Mouse (Mus musculus) frontal cortex, adult (tissue): ENCODE results near the gene Cabp4.

Experiments used
- ATAC-seq: cut with Nextera tagmentation; 2 replicates; pipeline ENCODE4 v1.9.2; 2017; ENCODE audit warnings: mild to moderate bottlenecking, moderate library complexity, mixed read lengths; ENCODE audit not compliant: low TSS enrichment

Cabp4 gene

DNA sequence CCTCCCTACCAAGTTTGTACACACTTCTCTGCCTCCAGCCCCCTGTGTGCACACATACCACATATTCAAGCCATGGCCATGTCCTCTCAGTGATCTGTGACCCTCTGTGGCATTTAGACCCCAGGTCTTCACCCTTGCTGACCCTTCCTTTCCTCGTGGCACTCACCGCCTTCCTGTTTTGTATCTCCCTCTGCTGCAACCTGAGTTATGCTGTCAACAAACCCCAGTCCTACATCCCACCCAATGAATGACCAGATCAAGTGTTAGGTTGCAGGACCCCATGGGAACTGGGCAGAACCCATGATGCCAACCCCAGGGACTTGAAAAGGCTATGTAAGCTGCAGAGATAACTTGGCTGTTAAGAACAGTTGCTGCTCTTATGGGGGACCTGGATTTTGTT, 41.8 kb downstream of the Cabp4 start:
- no peak for ATAC-seq

DNA sequence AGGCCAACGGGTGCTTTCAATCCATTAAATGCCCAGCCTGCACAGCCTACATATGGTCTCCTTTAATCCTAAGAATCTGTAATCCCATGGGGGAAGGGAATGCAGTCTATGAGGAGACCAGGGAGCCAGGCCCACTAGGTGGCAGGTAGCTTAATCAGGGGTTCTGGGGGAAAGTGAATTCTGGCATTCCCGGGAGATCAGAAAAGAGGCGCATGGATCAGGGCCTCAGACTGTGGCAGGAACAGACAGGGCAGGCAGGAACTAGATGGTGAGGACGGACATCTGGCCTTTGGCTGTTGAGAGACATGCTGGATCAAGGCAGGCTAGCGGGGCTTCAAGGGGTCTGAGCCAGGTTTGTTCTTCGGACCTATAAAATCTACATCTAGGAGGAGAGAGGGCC, 42.4 kb downstream of the Cabp4 start:
- ATAC-seq = no peak

DNA sequence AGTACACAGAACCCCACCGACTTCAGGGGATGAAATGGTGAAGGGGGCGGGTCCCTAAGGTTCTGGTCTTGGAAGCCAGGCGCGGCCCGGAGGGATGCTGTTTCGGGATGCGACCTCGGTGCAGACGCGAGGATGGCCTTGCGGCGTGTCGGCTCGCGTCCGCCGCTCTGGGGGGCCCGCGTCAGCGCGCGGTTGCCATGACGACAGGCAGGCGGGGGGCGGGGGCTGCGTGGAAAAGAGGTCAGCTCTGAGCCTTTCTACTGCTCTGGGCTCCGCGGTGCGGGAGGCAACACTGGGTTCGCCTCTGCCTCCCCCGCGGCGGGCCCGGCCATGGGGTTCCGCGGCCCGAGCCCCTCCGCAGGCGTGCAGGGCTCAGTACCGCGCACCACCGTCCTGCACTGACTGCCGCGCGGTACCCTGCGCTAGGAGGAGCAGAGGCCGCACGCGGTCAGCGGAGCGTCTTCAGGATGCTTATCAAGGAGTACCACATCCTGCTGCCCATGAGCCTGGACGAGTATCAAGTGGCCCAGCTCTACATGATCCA, 43.0 kb downstream of the Cabp4 start:
- ATAC-seq = peak; percentile 7; the same call in 1 of the 2 replicates

DNA sequence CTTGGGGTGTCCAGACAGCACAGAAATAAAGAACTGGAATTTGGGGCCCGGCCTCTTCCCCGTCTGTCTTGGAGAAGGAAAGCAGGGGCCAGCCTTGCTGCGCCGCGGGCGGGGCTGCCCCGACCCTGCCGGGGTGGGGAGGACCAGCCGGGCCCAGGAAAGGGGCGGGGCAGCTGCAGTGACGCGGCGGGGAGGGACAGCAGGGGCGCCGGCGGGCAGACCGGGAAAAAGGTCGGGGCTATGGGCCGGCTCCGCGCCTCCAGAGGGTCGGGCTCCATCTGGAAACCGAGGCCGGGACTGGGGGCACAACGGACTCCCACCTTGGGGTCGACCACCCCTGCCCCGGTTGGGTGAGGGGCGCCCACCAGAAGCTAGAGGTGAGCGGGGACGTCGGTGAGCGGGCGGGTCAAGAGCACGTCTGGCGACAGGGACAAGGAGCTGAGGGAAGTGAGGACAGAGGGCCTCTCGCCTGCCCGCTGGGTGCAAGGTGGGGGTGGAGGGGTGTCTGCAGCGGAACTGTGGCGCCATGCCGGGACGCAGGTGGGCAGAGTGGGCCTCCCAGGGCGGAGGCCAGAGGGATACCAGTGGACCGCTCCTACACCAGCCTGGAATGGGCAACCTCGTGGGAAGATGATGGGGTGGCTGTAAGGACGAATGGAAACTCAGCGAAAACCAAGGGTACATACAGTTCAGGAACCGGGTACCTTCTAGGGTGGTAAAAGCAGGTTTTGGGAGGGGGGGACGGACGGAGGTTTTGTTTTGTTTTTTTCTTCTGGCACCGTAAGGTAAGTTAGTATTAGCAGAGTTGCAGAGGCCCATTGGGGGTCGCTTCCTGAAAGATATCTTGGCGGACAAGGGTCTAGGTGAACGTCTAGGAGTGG, 43.8 kb downstream of the Cabp4 start, which contains the start of gene Pitpnm1:
Gene Pitpnm1, plus strand, starts transcription at position 162 of the 881 bp plus-strand sequence.
- no peak for ATAC-seq

DNA sequence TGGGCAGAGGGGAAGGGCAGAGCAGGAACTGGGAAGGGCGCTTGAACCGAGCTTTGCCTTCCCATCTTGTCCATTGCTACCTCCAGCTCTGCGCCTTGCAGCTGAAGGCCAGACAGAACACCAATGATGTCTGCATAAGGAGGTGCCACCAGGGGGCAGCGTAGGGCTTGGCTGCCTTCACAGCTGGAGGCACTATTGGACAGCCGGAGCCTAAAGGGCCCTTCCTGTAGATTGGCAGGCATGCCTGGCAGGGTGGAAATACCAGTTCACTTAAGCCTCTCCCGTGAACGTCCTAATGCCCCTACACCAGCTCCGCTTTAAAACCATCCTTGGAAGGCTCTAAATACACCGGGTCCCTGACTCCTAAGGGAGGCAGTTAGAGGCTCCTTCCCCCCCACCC, 44.8 kb downstream of the Cabp4 start:
- ATAC-seq = peak; percentile 13; the same call in 1 of the 2 replicates

DNA sequence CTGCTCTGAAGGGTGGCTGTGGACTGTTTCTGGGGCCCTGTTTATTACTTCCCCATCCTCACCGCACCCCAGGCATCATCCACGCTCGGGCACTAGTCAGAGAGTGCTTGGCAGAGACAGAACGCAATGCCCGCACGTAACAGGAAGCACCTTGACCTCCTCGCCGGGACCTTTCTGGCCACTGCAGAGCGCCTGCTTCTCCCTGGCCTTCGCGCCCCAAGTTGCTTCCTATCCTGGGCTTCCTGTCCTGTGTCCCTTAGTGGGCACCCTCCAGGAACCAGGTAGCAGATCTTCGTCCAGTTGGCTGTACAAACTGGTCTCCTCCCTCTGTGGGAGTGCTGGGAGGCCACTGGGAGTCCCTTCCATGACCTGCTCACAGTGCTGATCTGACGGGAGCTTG, 45.4 kb downstream of the Cabp4 start:
- no peak for ATAC-seq

DNA sequence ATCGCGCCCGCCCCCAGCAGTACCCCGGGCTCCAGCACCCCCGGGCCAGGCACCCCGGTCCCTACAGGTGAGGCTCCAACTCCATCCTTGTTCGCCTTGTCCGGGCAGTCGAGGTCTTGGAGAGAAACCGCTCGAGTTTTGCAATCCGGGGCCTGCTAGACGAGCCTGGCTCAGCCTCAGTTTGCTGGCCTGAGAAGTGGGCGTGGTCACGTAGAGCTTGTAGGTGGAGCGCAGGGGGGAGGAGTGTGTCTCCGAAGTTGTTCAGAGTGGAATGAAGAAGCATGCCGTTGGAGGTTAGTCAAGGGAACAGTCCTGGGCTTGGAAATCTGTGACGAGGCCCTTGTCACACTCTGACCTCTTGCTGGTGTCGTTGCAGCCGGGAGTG, 46.4 kb downstream of the Cabp4 start:
- peak; percentile 13; the same call in 1 of the 2 replicates for ATAC-seq

DNA sequence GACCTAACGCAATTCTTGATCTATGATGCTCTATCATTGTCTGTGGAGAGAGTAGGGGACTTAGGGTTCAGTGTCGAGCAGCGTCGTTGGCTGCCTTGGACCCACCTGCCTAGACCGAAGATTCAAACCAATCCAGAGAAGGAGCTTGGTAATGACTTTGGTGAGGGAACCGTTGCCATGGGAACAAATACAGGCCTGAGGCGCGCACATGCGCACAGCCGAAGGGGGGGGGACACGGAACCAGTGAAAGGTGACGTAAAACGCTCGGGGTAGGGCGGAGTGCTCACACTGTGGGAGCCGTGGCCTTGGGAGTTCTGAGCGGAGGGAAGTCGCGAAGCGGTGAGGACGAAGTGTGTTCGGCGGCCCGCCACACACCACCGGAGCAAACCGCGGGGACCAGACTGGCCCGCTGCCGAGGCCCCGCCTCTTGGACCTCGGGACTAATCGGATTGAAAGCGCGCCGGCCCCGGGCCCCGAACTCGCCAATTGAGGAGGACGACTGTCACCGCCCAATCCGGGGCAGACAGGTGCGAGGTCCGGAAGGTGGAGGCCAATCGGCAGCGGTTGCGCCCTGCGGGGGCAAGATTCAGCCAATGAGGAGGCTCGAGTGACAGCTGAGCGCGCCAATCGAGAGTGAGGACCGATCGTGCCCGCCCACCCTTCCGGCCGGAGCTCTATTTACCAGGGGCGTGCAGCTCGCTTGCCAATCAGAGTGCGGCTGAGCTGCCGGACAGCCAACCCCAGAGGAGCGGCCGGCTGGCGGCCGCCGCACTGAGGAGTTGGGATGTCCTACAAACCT, 47.0 kb downstream of the Cabp4 start, which contains the start of gene Cdk2ap2:
Gene Cdk2ap2, plus strand, starts transcription at position 541 of the 799 bp plus-strand sequence.
- peak; percentile 69 for ATAC-seq

DNA sequence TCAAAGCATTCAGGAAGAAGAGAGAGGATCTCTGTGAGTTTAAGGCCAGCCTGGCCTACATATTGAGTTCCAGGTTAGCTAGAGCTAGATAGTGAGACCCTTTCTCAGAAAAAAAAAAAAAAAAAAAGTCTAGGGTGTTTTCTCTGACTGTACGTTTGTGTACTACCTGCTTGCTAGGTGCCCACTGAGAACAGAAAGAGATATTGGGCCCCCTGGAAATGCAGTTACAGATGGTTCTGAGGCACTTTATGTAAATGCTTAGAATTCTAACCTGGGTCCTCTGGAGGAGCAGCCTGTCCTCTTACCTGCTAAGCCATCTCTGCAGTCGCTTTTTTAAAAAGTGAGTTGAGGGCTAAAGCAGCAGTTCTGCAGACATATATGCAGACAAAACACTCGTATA, 48.0 kb downstream of the Cabp4 start:
- no peak for ATAC-seq

DNA sequence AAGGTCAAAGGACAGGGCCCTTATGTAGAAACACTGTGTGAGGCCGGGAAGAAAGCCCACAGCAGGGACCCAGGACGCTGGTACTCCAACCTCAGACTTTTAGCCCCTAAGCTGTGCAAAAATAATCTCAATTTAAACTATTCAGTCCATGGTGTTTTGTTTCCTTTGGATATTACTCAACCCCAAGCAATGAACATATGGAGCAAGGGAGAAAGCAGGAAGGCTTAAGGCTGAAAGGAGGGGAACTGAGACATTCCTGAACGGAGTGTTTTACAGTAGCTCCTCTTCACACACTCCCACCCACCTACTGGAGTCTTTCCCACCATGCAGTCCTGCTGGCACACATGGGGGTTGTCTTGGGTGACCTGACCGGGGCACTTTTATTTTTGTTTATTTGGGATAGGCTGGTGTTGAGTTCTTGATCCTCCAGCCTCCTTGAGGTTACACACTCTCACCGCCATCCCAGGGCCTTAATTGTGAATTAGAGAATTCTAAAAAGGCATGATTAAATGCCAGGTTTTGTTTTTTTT, 49.0 kb downstream of the Cabp4 start:
- no peak for ATAC-seq

DNA sequence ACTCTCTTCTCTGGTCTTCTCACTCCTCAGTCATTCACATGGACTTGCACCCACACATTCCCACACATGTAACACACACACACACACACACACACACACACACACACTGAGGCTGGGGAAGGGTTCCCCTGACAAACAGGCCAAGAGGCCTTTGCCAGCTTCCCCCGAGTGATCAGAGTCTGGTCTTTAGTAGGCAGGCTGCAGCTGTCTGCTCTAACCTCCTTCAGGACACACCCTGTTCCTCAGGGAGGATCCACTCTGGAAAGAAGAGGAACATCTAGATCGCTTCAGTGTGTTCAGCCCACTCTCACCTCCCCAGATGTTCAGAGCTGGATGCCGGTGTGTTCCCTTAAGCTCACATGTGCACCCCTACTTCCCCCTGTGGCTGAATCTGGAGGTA, 49.5 kb downstream of the Cabp4 start:
- ATAC-seq = no peak

DNA sequence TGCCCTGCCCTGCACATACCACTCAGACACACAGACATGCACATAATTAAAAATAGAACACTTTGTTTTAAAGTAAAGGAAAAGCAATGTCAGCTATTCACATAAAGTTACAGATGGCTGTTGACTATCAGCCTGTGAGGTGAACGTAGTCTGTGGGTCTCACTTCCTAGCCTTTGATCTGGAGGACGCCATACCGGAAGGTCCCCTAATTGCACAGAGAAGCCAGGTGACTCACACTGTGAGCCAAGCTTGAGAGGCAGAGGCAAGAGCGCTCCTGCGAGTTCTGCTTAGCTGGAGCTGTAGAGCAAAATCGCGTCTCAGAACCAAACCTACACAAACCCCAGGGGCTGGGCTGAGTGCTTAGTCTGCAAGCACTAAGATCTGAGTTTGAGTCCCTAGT, 50.1 kb downstream of the Cabp4 start:
- no peak for ATAC-seq

DNA sequence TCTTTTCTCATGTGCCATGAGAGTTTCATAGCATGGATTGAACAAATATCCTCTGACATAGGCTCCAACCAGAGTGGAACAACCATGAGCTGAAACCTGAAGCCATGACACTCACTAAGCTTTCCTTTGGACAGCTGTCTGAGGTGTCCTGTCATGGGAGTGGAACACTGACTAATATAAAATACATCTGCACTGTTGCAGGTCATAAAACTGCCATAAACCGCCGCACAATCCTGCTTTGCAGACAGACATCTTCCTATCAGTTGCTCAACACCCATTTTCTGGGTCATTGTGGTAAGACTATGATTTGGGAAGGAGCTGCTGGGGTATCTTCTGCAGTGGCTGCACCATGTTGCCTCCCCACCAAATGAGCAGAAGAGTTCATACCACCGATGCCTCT, 51.1 kb downstream of the Cabp4 start:
- no peak for ATAC-seq

DNA sequence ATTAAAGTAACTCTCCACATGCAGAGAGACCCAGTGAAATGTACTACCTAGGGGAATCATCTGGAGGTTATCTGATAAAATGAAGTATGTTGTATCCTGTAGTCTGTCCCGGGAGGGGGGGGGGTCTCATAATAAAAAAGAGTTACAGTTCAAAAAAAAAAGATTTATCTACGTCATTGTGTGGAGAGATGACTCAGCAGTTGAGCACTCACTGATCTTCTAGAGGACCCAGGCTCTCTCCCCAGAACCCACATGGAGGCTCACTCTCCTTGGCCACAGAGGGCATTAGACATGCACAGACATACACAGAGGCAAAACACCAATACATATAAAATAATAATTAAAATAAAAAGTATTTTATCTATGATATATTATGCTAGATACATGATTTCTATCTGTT, 52.5 kb downstream of the Cabp4 start:
- no peak for ATAC-seq

DNA sequence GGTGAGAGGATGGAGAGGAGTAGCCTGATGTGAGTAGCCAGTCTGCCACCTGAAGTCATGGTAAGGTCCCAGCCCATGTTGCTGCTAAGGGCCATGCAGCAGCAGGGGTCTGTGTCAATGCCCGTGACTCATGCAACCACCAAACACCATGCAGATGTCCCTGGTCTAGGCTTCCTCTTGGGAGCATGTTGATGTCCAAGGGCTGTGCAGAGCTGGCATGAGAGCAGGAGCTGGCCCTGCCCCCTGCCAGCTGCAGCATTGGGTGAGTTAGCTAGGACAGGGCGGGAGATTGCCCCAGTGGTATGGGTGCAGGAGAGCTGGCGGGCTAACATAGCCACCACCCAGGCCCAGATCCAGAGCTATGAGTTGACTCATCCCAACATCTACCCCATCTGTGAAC, 53.4 kb downstream of the Cabp4 start:
- ATAC-seq = no peak

DNA sequence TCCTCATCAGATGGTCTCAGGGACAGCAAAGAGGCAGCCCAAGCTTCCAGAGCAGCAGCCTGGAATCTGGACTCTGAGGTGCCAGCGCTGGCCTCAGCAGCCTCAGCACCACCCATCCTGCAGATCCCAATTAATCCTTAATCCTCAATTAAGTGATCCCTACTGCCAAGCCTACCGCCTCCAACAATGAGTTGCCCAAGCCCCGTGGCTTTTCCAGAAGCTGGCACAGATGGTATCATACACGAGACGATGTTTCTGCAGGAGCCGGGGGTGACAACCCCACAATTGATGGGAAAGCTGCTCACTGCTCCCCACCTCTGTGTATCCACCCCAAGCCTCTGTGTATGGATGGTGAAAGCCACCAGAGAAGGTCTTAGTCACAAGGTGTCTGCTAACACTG, 54.7 kb downstream of the Cabp4 start:
- no peak for ATAC-seq

DNA sequence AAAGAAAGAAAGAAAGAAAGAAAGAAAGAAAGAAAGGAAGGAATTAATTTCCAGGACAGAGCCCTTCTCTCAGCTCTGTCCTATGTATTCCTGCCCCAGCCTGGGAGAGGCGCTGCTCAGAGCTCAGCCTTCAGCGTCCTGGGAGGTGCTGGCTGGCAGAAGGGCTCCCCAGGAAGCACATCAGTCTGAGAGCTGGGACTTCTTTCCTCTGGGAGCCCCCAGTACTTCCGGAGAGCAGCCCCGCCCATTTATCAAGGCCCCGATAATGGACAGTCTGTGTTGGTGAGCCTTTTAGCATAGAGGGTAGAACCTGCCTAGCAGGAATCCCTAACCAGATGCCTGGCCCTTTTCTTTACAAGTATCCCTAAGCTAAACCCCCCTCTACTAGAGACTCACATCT, 55.7 kb downstream of the Cabp4 start:
- no peak for ATAC-seq

DNA sequence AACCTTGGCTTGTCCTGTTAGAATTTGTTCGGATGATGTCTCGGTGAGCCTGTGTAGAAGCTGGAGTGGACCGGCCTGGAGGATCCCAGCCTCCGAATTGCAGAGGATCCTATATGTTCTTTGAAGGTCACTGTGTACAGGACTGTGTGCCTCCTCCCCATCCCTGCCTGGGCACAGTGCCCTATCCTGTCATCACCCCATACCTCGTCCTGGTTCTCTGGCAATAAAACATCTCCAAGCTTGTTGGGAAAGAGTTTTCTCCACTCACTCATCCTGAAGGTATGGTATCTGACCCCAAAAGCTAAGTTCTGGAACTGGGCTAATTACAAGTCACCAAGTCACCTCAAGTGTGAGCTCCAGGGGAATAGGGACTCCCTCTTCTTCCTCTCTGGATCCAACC, 56.7 kb downstream of the Cabp4 start:
- no peak for ATAC-seq

DNA sequence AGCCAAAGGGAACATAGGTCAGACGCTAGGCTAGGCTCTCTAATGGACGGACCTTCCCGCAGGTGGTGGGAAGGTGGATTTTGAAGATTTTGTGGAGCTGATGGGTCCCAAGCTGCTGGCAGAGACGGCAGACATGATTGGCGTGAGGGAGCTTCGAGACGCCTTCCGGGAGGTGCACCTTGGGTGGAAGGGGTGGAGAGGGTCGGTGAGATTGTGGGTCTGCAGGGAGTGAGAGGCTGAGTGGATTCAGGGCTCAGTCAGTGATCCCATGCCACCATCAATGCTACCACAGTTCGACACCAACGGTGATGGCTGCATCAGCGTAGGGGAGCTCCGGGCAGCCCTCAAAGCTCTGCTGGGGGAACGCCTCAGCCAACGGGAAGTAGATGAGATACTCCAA, 57.7 kb downstream of the Cabp4 start:
- ATAC-seq = no peak
